Mouse (Mus musculus) forebrain, embryonic 15.5 days (tissue): ENCODE data around the gene Mndal. TPM values are rescaled to one million over a fixed set of nuclear protein-coding genes. Genes with fewer than 3 reads are reported as not detected.
"Not testable (repeated sequence)": the region's sequence is repeated elsewhere in the genome, so short reads cannot be mapped to it uniquely, and the experiment has no call there.

ENCODE experiments used
- ATAC-seq: fragments of 200-750 bp; cut with Nextera tagmentation; replicated peaks from 2 replicates; pipeline ENCODE4 v1.8.0; 2017; ENCODE audit warnings: mild to moderate bottlenecking, moderate TSS enrichment, moderate library complexity
- H3K27ac ChIP-seq: fragments of 300-500 bp; sonication (generic); replicated peaks from 2 replicates; pipeline ENCODE4 v1.5.1; 2015; ENCODE audit warnings: mild to moderate bottlenecking, inconsistent platforms
- H3K27me3 ChIP-seq: fragments of 300-500 bp; sonication (generic); 2 replicates; pipeline ENCODE4 v1.6.1; 2015; ENCODE audit warnings: inconsistent platforms
- H3K36me3 ChIP-seq: fragments of 300-500 bp; sonication (generic); 2 replicates; pipeline ENCODE4 v1.6.1; 2015; ENCODE audit warnings: mild to moderate bottlenecking, inconsistent platforms
- H3K4me1 ChIP-seq: fragments of 300-500 bp; sonication (generic); 2 replicates; pipeline ENCODE4 v1.6.1; 2015; ENCODE audit warnings: inconsistent platforms
- H3K4me2 ChIP-seq: fragments of 300-500 bp; sonication (generic); replicated peaks from 2 replicates; pipeline ENCODE4 v1.6.1; 2015; ENCODE audit warnings: mild to moderate bottlenecking, inconsistent platforms
- H3K4me3 ChIP-seq: fragments of 300-500 bp; sonication (generic); 2 replicates; pipeline ENCODE4 v1.5.1; 2015; ENCODE audit warnings: mild to moderate bottlenecking, inconsistent platforms
- H3K9ac ChIP-seq: fragments of 300-500 bp; sonication (generic); replicated peaks from 2 replicates; pipeline ENCODE4 v1.6.1; 2015; ENCODE audit warnings: mild to moderate bottlenecking, inconsistent platforms
- H3K9me3 ChIP-seq: fragments of 300-500 bp; sonication (generic); 2 replicates; pipeline ENCODE4 v1.6.1; 2016; ENCODE audit warnings: inconsistent platforms
- WGBS: fragments of 180-500 bp; shearing (Covaris S2); methylation state at CpG from one replicate; pipeline ENCODE4 v1.1.7; 2015; ENCODE audit warnings: mixed read lengths; 5-methylcytosine and 5-hydroxymethylcytosine counted together
- polyA plus RNA-seq: library from polyadenylated mRNA; unstranded; fragments of >200 nt; fragmentation: Nextera tagmentation; extraction: Ambion mirVana; gene quantifications from 2 replicates; pipeline ENCODE4 v1.2.1, GENCODE M21; 2015

Gene Mndal
- polyA plus RNA-seq, 1 experiment from 2014 or later, result 3.5 TPM

DNA sequence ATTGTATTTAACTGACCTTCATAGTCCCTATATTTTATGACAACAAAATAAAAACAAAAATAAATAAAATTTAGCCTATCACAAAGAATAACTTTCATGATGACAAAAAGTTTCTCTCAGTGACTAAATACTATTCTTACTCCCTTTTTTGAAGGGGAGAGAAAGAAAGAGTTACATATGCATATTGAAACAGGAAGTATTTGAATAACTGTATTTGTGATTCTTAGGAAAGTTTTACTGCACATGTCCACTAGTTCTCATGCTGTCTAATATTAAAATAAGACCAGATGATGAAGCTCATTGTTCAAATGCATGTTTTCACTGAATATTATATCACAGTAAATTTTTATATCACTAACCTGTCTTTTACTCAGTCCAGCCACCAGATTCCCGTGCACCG lies 769 bp downstream of the Mndal start:
- H3K9me3 ChIP-seq, H3K27me3 ChIP-seq, H3K9ac ChIP-seq, H3K4me2 ChIP-seq, ATAC-seq, H3K36me3 ChIP-seq, H3K4me1 ChIP-seq, H3K4me3 ChIP-seq, H3K27ac ChIP-seq: not testable (repeated sequence)
- WGBS, result 95% methylated on average over 2 of the region's 2 CpGs

DNA sequence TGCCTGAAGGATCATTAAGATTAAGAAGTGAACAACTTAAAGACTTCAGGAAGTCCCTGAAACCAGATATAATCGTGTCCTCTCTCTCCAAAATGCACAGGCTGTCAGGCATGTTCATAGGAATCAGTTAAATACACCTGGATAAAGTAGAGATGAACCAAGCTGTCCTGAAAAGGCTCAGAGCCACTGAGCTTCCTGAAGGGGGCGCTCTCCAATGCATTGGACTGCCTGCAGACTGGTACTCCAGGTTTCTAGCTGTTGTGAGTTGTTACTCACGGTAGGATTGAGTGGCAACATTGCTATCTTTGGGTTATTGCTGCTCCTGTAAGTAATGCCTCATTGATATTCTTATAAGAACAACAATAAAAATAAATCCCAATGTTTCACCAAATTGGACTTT lies 23.0 kb downstream of the Mndal start:
- H3K36me3 ChIP-seq, H3K4me1 ChIP-seq, H3K4me3 ChIP-seq, H3K9ac ChIP-seq, ATAC-seq, H3K27me3 ChIP-seq, H3K4me2 ChIP-seq, H3K9me3 ChIP-seq, H3K27ac ChIP-seq: not testable (repeated sequence)
- 62% methylated on average over 3 of the region's 3 CpGs for WGBS

DNA sequence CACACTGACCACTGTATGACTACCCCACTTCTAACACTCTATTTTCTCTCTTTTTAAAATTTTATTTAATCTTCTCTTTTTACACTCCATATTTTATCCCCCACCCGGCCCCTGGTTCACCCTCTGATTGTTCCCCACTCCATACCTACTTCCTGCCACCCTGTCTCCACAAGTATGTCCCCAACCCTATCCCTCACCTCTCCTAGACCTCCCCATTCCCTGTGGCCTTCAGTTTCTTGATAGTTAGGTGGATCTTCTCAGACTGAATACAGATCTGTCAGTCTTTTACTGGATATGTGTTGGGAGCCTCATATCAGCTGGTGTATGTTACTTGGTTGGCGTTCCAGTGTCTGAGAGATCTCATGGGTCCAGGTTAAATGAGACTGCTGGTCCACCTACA lies 27.7 kb downstream of the Mndal start:
- no peaks in the 10 kb centered on the region for H3K27me3 ChIP-seq
- no peak for ATAC-seq
- H3K4me1 ChIP-seq, result no peaks in the 10 kb centered on the region
- no peaks in the 10 kb centered on the region for H3K9me3 ChIP-seq
- H3K4me2 ChIP-seq, result no peak overlapping the region
- WGBS, result 90% methylated on average over 2 of the region's 2 CpGs
- no peak overlapping the region for H3K9ac ChIP-seq
- no peak overlapping the region for H3K27ac ChIP-seq
- no peaks in the 10 kb centered on the region for H3K36me3 ChIP-seq
- H3K4me3 ChIP-seq, result no peak overlapping the region

DNA sequence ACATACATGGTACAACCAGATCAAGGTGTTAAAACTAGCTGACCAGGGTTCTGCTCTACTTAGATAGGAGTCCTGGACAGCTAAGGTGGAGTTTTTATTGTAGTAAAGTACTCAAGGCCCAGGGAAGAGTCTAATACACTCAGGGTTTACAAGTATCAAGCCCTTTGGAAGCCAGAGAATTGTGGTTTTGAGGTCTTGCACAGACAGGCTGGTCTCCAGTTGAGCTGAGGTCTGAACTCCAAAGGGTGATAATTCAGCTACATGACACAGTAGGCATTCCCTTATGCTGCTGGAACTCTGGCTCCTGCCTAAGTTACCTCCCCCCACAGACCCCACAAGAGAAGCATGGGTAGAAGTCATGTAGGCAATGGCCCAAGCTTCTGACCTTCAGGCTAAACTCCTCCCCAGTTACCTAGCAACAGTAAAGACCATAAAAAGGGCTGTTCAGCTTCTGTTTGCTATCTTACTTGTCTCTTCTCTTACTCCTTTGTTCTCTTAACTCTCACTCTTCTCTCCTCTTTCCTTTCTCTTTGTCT lies 29.0 kb downstream of the Mndal start:
- H3K36me3 ChIP-seq, H3K9ac ChIP-seq, H3K4me3 ChIP-seq, H3K27ac ChIP-seq, H3K9me3 ChIP-seq, H3K4me1 ChIP-seq, H3K27me3 ChIP-seq, ATAC-seq, H3K4me2 ChIP-seq: not testable (repeated sequence)

DNA sequence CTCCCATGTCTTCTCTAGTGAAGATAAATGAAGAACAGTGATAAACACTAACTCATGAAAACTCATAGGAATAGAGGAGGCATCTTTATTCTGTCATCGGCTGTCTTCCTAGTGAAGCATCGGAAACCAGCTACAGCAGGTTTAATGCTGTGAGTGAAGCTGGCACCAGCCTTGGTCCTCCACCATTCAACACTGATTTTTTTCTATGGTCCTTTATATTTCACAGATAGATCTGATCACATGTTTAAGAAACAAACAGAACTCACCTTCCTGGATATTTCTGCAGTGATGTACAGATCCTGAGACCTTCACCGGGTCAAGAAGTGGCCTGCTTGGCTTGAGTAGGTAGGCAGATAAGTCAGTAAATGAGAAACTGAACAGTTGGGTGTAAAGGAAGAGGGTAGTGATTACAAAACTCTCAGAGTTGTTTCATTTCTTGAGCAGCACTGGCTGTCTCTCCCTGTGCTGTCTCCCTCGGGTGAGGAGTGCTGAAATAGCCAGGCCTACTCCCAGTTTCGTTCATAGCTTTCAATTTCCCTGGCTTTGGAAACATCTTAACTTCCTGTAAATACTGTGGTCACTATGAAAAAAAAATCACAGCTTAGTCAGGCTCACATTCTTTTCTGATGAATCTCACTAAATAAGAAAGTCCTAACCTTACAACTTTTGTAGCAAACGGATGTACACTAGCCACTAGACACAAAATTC lies 29.6 kb downstream of the Mndal start, which contains the start of gene Ifi211:
TSS of gene Ifi211 (minus strand) at position 499 of the 708 bp plus-strand sequence.
- H3K27ac ChIP-seq, H3K9ac ChIP-seq, H3K9me3 ChIP-seq, ATAC-seq, H3K27me3 ChIP-seq, H3K4me3 ChIP-seq, H3K4me2 ChIP-seq, H3K4me1 ChIP-seq, H3K36me3 ChIP-seq: not testable (repeated sequence)
- WGBS, result 87% methylated on average over 6 of the region's 6 CpGs

DNA sequence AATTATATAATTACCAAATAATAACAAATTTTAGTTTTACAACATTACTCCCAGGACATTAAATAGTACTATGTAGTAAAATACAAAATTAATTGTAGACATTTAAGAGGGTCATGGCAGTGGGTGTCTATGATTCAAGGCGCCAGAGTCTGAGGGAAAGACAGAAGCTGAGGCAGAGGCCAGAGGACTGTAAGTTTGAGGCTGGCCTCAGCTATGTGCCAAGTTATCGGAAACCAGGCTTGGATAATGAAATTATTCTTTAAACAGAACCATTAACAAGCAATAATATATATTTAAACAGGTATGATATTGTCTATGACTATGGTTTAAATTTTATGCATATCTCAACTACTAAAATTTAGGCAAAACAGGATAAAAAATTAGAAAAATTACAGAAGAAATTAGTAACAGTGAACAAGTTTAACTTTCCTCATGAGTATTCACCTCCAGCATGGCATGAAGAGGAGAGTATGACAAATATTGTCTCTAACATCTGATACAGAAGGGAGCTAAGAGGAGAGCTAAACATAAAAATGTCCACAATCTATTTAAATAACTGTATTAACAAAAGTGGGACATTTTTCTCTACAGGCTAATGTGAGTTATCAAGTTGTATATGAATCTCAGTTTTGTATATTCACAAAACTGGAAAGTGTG lies 30.4 kb downstream of the Mndal start:
- H3K9me3 ChIP-seq, result no peaks in the 10 kb centered on the region
- H3K36me3 ChIP-seq, result no peaks in the 10 kb centered on the region
- H3K4me3 ChIP-seq, result no peak overlapping the region
- no peak overlapping the region for H3K27ac ChIP-seq
- H3K9ac ChIP-seq, result no peak overlapping the region
- H3K27me3 ChIP-seq, result no peaks in the 10 kb centered on the region
- ATAC-seq, result no peak
- 93% methylated on average over 2 of the region's 2 CpGs for WGBS
- H3K4me2 ChIP-seq, result no peak overlapping the region
- H3K4me1 ChIP-seq, result no peaks in the 10 kb centered on the region

DNA sequence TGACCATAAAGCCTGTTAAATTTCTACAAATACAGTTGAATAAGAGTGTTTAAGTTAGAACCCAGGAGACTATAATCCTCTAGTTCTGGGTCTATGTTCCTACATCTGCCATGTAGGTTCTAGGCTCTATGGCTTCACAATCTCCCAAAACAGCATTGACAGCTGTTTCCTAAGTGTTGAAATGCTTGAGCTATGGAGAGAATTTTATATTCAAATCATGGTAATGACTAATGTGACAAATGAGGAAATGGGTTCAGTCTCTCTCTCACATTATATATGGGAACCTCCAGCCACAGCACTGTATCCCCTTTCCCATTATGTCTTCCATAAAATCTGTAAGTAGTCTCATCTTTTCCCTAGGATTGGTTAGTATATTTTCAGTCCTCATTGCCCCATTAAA lies 33.9 kb downstream of the Mndal start:
- ATAC-seq, H3K9ac ChIP-seq, H3K36me3 ChIP-seq, H3K9me3 ChIP-seq, H3K4me2 ChIP-seq, H3K27me3 ChIP-seq, H3K4me1 ChIP-seq, H3K4me3 ChIP-seq, H3K27ac ChIP-seq: not testable (repeated sequence)

DNA sequence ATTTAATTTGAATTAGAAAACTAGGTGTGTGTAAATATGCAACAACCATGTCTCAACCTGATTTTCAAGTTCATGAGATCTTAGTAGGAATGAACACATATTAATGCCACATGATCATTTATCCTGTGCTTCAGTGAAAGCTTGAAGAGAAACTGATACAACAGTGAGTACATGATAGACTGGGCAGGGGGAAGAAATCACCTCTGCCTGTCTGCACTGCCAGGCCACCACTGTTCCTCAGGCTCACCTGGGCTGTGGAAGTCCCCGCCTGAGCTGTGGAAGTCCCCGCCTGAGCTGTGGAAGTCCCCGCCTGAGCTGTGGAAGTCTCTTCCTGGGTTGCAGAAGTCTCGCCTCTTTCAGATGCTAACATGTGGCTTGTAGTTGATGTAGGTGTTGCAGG lies 36.4 kb downstream of the Mndal start:
- H3K4me1 ChIP-seq, result not testable (repeated sequence)
- WGBS, result 89% methylated on average over 4 of the region's 4 CpGs

DNA sequence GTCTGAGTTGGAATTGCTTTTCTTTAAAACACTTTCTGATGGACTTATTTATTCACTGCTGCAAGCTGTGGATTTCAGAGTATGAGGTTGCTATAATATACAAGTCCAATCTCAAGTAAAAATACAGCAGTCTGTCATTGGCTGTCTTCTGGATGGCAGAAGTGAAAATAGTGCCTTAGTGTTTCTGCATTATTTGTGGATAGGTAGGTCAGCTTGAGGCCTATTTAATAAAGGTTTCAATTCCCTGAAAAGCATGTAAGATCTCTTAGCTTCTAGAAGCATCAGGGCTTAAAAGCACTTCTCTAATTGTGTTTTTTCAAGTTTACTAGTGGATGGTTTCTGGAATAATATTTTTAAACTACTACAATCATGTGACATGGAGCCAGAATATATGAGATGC lies 52.5 kb downstream of the Mndal start:
- not testable (repeated sequence) for H3K9ac ChIP-seq, H3K27me3 ChIP-seq, H3K36me3 ChIP-seq, H3K9me3 ChIP-seq, H3K4me2 ChIP-seq, H3K4me3 ChIP-seq, ATAC-seq, H3K27ac ChIP-seq, H3K4me1 ChIP-seq

More for the DNA sequence above, 36.4 kb downstream of the Mndal start:
- not testable (repeated sequence) for H3K9me3 ChIP-seq, H3K9ac ChIP-seq, ATAC-seq, H3K4me3 ChIP-seq, H3K27me3 ChIP-seq, H3K36me3 ChIP-seq, H3K4me2 ChIP-seq, H3K27ac ChIP-seq

DNA sequence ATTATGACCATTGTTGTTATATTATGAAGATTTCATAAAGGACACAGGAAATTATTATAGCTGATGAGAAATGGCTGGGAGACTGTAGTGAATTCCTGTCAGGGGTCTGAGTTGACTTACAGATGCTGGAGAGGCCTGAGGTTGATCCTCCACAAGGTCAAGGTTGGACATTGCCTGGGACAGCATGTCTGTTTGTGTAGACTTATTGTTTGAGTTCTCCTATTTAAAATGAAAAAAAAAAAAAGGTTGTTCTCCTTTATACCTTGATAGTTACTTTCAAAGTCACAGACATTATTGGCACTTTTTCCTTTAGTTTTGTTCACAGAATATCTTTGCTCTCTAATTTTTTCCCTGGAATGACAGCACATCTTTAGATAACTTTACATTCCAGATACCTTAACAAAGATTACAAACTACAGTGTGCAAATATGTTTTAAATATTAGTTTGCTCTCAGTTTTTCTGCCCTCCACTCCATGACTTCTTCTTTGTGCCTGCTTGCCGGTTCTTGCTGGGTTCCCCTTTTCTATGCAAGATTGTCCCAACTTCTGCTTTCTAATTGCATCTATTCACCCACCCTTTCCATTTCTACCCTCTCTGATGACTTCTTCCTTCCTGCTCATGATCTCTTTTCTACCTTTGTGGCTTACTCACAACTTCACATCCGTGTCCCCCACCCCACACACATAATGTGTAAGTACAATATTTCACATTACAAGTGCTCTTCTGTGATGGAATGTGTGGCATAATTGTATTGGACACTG lies 55.1 kb downstream of the Mndal start:
- 83% methylated on average over 1 of the region's 2 CpGs for WGBS
- H3K27me3 ChIP-seq, ATAC-seq: not testable (repeated sequence)

DNA sequence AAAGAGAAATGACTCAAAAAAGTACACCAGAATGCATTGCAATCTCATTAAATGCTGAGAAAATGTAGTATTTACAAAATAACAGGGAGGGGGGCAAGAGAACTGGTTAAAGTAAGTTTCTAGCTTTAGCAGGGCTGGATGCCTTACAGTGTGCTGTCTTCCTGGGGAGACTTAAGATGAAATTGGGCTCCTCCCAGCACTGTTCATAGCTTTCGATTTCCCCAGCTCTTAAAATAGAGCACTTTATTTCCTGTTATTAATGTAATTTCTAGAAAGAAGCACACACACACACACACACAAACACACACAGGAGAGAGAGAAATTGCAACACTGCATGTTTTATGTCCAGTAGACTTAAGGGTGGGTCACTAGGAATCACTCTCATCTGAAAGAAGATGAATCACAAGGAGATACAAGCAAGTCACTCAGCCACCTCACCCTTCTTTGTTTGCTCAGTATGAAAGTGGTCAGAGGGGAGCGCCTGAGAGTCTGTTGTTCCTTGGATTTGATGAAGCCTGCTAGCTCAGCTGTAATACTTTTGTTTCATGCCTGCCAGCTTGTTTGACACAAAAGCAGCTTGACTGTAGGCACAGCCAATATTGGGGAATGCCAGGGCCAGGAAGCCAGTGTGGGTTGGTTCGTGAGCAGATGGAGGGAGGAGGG lies 62.2 kb downstream of the Mndal start:
- WGBS, result 53% methylated on average over 3 of the region's 3 CpGs

More for the DNA sequence above, 55.1 kb downstream of the Mndal start:
- H3K9me3 ChIP-seq, H3K36me3 ChIP-seq, H3K4me3 ChIP-seq, H3K4me2 ChIP-seq, H3K27ac ChIP-seq, H3K9ac ChIP-seq, H3K4me1 ChIP-seq: not testable (repeated sequence)

More for the DNA sequence above, 62.2 kb downstream of the Mndal start:
- not testable (repeated sequence) for H3K4me1 ChIP-seq, H3K4me2 ChIP-seq, H3K9me3 ChIP-seq, H3K36me3 ChIP-seq, H3K27ac ChIP-seq, H3K4me3 ChIP-seq, H3K9ac ChIP-seq, H3K27me3 ChIP-seq
- ATAC-seq, result peak; percentile 91
